Mouse (Mus musculus): ENCODE results near the gene Itgbl1. TPM values are rescaled to one million over a fixed set of nuclear protein-coding genes. Genes with fewer than 3 reads are reported as not detected.

Itgbl1 gene
- polyA plus RNA-seq, 1 experiment: not detected

DNA sequence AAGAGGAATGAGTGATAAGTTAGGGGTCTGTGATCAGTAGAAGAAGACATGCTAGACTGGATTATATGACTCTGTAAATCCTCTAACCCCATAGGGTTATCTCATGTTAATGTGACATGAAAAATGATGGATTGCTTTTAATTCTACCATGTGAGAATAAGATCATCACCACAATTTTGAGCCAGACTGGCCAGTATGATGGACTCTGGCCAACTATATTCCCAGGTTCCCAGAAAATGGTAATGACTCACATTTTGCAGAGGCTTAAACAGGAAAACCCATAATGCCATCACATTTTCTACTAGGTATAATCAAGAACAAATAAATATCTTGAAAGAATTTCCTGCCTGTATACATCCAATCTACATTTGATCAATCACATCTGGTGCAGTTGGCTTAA is 55.0 kb downstream of the Itgbl1 start:
- H3K36me3 ChIP-seq (replicated peaks; ENCODE audit: low read length): no peaks in the 10 kb centered on the region
- no peaks in the 10 kb centered on the region for H3K4me1 ChIP-seq
- TF ChIP-seq FLI1 (IDR thresholded peaks at IDR 0.05; ENCODE audit: low read length) (no peak), GATA1 (IDR thresholded peaks at IDR 0.05; ENCODE audit: borderline replicate concordance, low read length) (no peak)
- no peak overlapping the region for H3K4me3 ChIP-seq (replicated peaks)
- H3K9me3 ChIP-seq: peaks cover 6% of the 10 kb centered on the region; the same call in 1 of the 2 replicates
- no peaks in the 10 kb centered on the region for H3K27me3 ChIP-seq (replicated peaks)

DNA sequence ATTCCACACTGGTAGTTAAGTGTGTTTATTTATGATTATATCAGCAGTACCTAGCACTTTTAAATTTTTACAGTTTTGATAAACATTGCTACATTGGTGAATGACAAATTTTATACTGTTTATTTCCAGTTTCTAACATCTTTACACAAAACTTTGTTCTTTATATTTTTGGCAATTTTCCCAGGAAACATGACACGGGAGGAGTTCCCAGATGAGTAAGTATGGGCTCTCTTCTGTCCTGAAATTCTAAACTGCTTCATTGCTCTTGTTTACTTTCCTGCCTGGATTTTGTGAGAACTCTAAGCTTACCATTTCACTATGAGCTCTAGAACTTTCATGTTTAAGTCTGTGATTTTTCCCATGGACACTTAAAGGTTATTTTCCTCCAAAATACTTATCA is 82.3 kb downstream of the Itgbl1 start:
- Histone ChIP-seq H3K4me3 (replicated peaks) (no peak overlapping the region), H3K9me3 (no peaks in the 10 kb centered on the region), H3K36me3 (replicated peaks; ENCODE audit: low read length) (no peaks in the 10 kb centered on the region), H3K4me1 (no peaks in the 10 kb centered on the region), H3K27me3 (replicated peaks) (no peaks in the 10 kb centered on the region)
- TF ChIP-seq GATA1 (IDR thresholded peaks at IDR 0.05; ENCODE audit: borderline replicate concordance, low read length) (no peak), FLI1 (IDR thresholded peaks at IDR 0.05; ENCODE audit: low read length) (no peak)

DNA sequence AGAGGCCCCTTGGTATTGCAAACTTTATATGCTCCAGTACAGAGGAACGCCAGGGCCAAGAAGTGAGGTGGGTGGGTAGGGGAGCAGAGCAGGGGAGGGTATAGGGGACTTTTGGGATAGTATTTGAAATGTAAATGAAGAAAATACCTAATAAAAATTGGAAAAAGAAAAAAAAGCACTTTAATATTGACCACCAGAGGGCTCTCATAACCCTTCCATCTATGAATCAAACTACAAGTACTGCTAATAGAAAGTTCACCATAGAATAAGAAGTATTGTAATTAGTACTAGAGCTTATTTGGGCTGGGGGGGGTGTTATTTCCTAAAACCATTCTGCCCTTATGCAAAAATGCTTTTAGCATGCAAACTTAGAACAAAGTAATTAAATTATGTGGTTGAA is 91.2 kb downstream of the Itgbl1 start:
- Histone ChIP-seq H3K9me3 (no peaks in the 10 kb centered on the region), H3K36me3 (replicated peaks; ENCODE audit: low read length) (no peaks in the 10 kb centered on the region), H3K4me3 (replicated peaks) (no peak overlapping the region), H3K27me3 (replicated peaks) (no peaks in the 10 kb centered on the region), H3K4me1 (no peaks in the 10 kb centered on the region)
- TF ChIP-seq FLI1 (IDR thresholded peaks at IDR 0.05; ENCODE audit: low read length) (no peak), GATA1 (IDR thresholded peaks at IDR 0.05; ENCODE audit: borderline replicate concordance, low read length) (no peak)

DNA sequence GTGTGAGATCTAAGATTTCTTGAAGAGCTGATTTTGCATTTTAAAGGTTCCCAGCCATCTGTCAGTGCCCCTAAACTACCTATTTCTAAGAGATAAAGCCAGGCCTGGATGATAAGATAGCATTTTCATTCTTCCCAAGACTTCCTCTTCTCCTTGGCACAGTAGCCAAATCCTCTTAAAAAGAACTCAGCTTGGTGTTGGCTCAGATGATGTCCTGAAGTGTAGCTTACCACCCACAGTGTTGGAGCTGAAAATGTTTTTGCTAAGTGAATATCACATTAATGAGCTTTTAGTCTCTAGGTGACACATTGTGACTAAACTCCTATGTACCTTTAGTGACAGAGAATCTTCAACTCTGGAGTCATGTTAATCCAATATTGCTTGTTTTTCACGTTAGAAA is 99.8 kb downstream of the Itgbl1 start:
- no peak overlapping the region for H3K4me3 ChIP-seq (replicated peaks)
- TF ChIP-seq FLI1 (IDR thresholded peaks at IDR 0.05; ENCODE audit: low read length): no peak
- no peak for TF ChIP-seq GATA1 (IDR thresholded peaks at IDR 0.05; ENCODE audit: borderline replicate concordance, low read length)
- H3K9me3 ChIP-seq: no peaks in the 10 kb centered on the region
- no peaks in the 10 kb centered on the region for H3K27me3 ChIP-seq (replicated peaks)
- no peaks in the 10 kb centered on the region for H3K36me3 ChIP-seq (replicated peaks; ENCODE audit: low read length)
- no peaks in the 10 kb centered on the region for H3K4me1 ChIP-seq

DNA sequence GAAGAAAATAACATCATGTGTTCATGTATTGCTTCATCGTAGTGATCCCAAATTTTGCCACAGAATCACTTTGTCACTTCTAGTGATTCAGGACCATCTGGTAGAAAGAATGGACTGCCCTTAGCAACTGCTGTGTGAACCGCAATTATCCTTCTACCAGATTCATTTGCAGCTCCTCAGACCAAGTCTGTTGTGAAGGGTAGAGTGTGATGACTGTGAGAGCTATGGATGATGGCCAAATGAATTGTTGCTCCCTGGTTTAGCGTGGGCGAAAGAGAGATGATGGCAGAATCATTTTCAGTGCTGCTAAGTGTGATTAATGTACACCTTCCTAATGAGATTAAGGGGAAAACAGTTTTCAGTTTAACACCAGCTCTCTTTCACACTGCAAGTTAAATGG is 100.3 kb downstream of the Itgbl1 start:
- Histone ChIP-seq H3K4me1 (no peaks in the 10 kb centered on the region), H3K4me3 (replicated peaks) (no peak overlapping the region), H3K36me3 (replicated peaks; ENCODE audit: low read length) (no peaks in the 10 kb centered on the region), H3K27me3 (replicated peaks) (no peaks in the 10 kb centered on the region), H3K9me3 (no peaks in the 10 kb centered on the region)
- TF ChIP-seq GATA1 (IDR thresholded peaks at IDR 0.05; ENCODE audit: borderline replicate concordance, low read length) (no peak), FLI1 (IDR thresholded peaks at IDR 0.05; ENCODE audit: low read length) (no peak)

DNA sequence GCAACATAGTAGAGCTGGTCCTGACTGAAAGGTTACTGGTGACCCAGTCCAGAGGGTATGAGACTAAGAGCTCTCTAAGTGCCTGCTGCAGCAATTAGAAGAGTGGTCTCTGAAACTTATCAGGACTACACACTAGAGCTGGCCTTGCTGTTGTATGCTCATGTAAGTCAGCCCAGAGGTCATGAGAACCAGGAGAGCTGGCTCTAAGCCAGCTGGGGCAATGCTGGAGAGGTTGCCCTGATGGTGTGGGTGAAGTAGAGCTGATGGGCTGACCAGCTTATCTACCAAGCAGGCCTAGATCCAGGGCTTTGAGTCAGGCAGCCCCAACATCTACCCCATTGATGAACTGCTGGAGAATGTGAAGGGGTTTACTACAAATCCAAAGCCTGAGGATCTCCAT is 142.0 kb downstream of the Itgbl1 start:
- Histone ChIP-seq H3K9me3 (peaks cover 9% of the 10 kb centered on the region; the same call in 1 of the 2 replicates), H3K4me3 (replicated peaks) (no peak overlapping the region), H3K4me1 (no peaks in the 10 kb centered on the region), H3K36me3 (replicated peaks; ENCODE audit: low read length) (no peaks in the 10 kb centered on the region), H3K27me3 (replicated peaks) (no peaks in the 10 kb centered on the region)
- no peak for TF ChIP-seq FLI1 (IDR thresholded peaks at IDR 0.05; ENCODE audit: low read length)
- no peak for TF ChIP-seq GATA1 (IDR thresholded peaks at IDR 0.05; ENCODE audit: borderline replicate concordance, low read length)

DNA sequence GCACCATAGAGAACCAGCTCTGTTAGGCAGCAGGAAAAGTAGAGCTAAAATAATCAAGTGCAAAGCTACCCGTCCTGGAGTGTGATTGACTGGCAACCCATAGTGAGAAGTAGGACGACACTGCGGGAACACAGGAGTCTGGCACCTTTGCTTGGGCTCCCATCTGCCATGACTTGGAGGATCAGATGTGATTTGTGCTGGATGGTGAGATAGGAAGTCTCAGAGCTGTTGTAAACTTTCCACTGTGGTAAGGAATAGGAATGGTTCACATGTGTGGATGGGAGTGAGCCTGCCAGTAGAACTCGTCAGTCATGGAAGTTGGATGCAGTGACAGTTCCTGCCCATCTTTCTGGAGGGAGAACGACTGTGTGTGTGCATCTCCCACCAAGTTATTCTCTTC is 177.9 kb downstream of the Itgbl1 start:
- no peak for TF ChIP-seq GATA1 (IDR thresholded peaks at IDR 0.05; ENCODE audit: borderline replicate concordance, low read length)
- no peak for TF ChIP-seq FLI1 (IDR thresholded peaks at IDR 0.05; ENCODE audit: low read length)
- H3K27me3 ChIP-seq (replicated peaks): no peaks in the 10 kb centered on the region
- peaks cover 3% of the 10 kb centered on the region; the same call in 1 of the 2 replicates for H3K9me3 ChIP-seq
- no peak overlapping the region for H3K4me3 ChIP-seq (replicated peaks)
- H3K36me3 ChIP-seq (replicated peaks; ENCODE audit: low read length): no peaks in the 10 kb centered on the region
- H3K4me1 ChIP-seq: no peaks in the 10 kb centered on the region

DNA sequence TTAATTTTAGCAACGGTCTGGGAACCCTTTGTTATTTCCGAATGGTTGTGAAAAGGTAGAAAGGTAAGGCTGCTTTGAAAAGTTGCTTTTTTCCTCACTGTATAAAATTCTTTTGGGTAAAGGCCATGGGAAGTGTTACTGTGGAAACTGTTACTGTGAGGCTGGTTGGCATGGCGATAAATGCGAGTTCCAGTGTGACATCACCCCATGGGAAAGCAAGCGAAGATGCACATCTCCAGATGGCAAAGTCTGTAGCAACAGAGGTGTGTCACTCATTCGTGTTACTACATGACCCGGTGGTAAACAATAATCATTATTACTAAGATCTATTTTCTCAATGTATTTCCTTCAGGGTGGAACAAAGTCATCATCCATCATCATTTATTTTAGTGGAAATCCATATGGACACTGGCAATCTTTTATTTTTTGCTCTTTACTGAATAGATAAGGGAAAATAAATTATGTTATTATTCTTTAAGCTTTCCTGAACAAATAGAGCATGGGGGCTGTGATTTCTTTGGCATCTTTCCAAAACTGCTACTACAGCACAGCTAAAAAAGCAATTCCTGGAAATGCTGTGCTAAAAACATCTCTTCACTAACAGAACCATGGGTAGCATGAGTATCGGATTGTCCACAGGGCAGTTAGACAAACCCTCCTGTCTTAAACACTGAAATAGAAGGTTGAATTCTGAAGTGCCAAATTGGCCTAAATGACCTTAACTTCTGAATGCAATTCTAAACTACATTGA is 184.1 kb downstream of the Itgbl1 start:
- Histone ChIP-seq H3K27me3 (replicated peaks) (no peaks in the 10 kb centered on the region), H3K36me3 (replicated peaks; ENCODE audit: low read length) (no peaks in the 10 kb centered on the region), H3K9me3 (no peaks in the 10 kb centered on the region), H3K4me1 (no peaks in the 10 kb centered on the region), H3K4me3 (replicated peaks) (no peak overlapping the region)
- no peak for TF ChIP-seq GATA1 (IDR thresholded peaks at IDR 0.05; ENCODE audit: borderline replicate concordance, low read length)
- no peak for TF ChIP-seq FLI1 (IDR thresholded peaks at IDR 0.05; ENCODE audit: low read length)

DNA sequence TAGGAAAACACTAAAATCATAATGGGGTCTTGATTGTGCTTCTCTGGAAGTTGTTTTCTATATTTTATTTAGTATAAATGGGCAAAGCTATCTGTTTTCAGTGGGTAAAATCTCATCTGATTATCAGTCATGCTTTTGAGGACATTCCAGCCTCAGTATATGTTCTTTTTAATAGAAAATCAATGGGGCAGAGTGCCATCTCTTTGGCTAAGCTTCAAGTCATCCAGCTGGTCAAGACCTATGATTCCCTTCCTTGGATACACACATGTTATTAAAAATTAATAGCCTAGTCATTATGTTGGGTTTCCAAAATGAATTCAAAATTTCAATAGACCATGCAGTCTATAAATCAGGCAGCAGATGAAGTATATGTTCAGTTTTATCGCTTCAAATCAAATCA is 204.8 kb downstream of the Itgbl1 start:
- Histone ChIP-seq H3K36me3 (replicated peaks; ENCODE audit: low read length) (no peaks in the 10 kb centered on the region), H3K4me3 (replicated peaks) (no peak overlapping the region), H3K4me1 (no peaks in the 10 kb centered on the region), H3K27me3 (replicated peaks) (no peaks in the 10 kb centered on the region), H3K9me3 (no peaks in the 10 kb centered on the region)
- no peak for TF ChIP-seq GATA1 (IDR thresholded peaks at IDR 0.05; ENCODE audit: borderline replicate concordance, low read length)
- TF ChIP-seq FLI1 (IDR thresholded peaks at IDR 0.05; ENCODE audit: low read length): no peak

DNA sequence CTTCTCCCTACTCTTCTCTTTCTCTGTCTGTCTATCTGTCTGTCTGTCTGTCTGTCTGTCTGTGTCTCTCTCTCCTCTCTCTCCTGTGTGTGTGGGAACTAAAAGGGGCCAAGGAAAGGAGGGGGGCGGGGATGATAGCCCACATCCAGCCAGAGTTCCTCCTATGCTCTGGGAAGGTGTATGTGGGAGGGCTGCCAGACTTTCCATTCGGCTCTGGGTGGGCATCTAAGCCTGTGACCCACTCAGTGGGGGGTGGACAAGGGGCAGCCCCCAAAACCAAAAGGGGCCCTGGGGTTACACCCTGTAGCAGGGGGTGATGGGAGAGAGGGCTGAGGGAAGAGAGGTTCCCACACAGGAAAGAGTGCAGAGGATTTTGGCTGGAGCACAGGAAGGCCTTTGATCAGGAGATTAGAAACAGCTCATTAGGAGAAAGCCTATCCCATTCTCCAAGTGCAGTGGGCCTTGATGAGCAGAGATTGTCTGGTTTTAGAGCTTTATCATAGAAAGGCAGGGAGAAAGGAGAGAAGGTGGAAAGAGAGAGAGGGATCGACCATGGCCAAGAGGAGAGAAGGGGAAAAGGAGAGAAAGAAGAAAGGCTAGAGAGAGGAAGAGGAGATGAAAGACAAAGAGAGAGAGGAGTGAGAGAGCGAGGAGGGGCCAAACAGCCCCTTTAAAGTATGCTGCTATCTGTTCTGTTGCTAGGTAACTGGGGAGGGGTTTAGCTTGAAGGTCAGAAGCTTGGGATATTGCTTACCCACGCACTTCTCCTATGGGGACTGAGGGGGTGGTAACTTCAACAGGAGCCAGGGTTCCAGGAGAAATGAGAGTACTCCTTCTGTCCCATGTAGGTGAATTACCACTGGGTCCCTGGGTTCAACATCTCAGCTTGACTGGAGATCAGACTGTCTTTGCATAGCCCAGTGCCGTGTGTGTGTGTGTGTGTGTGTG is 206.3 kb downstream of the Itgbl1 start:
- H3K4me1 ChIP-seq: no peaks in the 10 kb centered on the region
- H3K36me3 ChIP-seq (replicated peaks; ENCODE audit: low read length): no peaks in the 10 kb centered on the region
- no peak overlapping the region for H3K4me3 ChIP-seq (replicated peaks)
- H3K27me3 ChIP-seq (replicated peaks): no peaks in the 10 kb centered on the region
- H3K9me3 ChIP-seq: no peaks in the 10 kb centered on the region
- no peak for TF ChIP-seq GATA1 (IDR thresholded peaks at IDR 0.05; ENCODE audit: borderline replicate concordance, low read length)
- no peak for TF ChIP-seq FLI1 (IDR thresholded peaks at IDR 0.05; ENCODE audit: low read length)
